Mouse (Mus musculus) megakaryocyte, adult 5-6 weeks (primary cell): ENCODE measurements around the gene Drosha. TPM values are rescaled to one million over a fixed set of nuclear protein-coding genes. Genes with fewer than 3 reads are reported as not detected.
"Not testable (repeated sequence)": the region's sequence is repeated elsewhere in the genome, so short reads cannot be mapped to it uniquely, and the experiment has no call there.

Experiments
- ATAC-seq: 2 replicates; pipeline ENCODE4 v1.8.0; 2016; ENCODE audit warnings: mild to moderate bottlenecking, inconsistent platforms; ENCODE audit not compliant: poor library complexity, severe bottlenecking
- total RNA-seq, 2 experiments: library from RNA; stranded (forward) in 1 of 2; stranded (reverse) in 1 of 2; fragments of 153-499, 151-499 nt in 1 of 2; fragments of 221-1000, 200-1000 nt in 1 of 2; gene quantifications; 2 replicates each; pipeline versions ENCODE4 v1.2.3 to v1.2.4; 2015 to 2017

The Drosha gene
- total RNA-seq, 2 experiments from 2014 or later, result 11.0 to 14.7 TPM

GRCm38 (mm10) chr15:12879937-12880336, 55.3 kb downstream of the Drosha start:
- ATAC-seq, result no peak

- no peak for ATAC-seq
These were observed 60.2 kb downstream of the Drosha start for GRCm38 (mm10) chr15:12884855-12885254.

DNA sequence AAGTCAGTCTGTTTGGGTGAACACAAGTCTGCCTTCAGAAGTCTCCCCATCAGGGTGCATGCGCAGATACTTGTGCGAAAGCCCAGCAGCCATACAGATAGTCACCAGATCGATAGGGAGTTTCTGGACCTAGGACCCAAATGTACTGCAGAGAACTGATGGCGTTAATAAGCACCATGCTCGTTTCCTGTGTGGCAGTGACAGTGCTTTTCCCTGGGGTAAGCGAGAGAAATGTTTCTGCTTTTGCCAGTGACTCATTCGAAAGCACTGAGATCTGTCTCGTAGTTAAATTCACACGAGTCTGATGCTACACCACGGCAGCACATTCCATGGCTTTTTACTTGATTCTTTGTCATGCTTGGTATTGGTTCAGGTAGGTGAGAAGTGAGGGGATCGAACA, 60.7 kb downstream of the Drosha start:
- ATAC-seq, result no peak

DNA sequence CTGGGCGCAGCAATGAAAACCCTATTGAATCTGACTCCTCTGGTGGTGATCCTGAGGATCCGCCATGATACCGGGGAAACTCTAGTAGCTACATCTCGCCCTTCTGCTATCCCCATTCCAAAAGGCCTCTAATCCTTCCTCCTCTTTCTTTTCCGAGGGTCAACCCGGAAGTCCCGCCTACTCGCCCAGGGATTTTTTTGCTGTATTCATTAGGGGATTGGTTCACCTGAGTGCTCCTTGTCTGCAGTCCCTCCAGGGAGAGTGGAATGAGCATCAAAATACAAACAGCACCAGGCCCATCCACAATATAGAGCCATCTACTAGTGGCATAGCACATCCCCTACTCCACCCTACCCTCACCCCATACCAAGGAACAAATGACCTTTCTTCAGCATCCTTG, 62.6 kb downstream of the Drosha start:
- ATAC-seq, result no peak

GRCm38 (mm10) chr15:12888312-12888711, 63.7 kb downstream of the Drosha start:
- no peak for ATAC-seq

GRCm38 (mm10) chr15:12889909-12890308, 65.3 kb downstream of the Drosha start:
- no peak for ATAC-seq

DNA sequence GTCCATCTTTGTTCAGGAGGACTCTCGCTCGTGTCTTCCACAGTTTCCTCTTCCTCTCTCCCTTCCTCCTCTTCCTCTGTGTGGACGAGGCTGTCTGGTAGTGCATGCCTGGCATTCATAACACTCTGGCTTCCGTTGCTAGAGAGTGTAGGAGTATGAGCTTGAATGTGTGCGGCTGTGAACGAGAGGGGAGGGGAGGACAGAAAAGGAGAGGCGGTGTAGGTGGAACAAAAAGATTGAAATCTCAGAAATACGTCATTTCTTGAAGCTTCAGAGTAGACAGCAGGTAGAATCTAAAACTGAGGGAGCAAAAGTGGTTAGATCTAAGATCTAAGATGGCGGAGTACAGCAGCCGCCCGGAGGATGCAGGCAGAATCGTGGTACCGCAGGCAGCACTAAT, 70.8 kb downstream of the Drosha start:
- ATAC-seq, result no peak

DNA sequence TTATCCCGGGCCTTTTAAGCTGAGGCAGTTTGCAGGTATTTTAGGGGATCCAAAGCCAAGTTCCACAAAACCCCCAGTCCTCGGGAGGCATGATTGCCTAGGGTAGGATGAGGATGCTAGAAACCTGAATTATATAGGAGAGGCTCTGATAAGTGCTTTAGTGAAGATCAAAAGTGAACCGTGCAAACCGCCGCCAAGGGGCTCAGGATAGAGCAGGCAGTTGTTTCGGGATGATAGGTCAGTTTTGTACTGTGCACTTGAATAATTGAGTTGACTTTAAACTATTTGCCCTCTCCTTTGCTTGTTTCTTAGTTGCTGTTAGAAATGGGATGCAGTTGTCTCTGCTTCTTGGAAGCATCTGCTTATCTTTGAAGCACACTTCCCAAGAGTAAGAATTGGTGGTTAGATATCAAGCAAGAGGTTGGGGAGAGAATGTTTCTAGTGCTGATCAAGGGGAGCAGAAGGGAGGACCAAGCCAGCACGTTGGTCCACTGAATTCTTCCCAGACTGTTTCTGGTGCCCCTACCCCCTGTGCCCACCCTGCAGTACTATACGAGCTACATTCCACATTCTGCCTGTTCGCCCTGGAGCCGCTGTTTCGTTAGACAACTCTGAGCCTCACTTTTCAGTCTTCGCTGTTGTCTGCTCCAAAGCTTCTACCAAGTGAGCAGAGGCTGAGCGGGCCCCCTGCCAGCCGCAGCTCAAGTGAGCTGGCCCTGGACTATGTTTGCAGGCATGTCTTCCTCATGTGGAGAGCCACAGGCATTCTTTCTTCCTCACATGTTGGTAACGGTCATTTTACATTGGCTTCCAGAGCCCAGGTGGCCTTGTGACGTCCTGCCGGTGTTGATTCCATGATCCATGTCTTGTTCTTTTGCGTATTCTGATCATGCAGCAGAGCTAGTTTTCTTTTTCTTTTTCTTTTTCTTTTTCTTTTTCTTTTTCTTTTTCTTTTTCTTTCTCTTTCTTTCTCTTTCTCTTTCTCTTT, 71.7 kb downstream of the Drosha start:
- no peak for ATAC-seq

- ATAC-seq, result no peak
These were observed 73.2 kb downstream of the Drosha start for GRCm38 (mm10) chr15:12897831-12898230.

DNA sequence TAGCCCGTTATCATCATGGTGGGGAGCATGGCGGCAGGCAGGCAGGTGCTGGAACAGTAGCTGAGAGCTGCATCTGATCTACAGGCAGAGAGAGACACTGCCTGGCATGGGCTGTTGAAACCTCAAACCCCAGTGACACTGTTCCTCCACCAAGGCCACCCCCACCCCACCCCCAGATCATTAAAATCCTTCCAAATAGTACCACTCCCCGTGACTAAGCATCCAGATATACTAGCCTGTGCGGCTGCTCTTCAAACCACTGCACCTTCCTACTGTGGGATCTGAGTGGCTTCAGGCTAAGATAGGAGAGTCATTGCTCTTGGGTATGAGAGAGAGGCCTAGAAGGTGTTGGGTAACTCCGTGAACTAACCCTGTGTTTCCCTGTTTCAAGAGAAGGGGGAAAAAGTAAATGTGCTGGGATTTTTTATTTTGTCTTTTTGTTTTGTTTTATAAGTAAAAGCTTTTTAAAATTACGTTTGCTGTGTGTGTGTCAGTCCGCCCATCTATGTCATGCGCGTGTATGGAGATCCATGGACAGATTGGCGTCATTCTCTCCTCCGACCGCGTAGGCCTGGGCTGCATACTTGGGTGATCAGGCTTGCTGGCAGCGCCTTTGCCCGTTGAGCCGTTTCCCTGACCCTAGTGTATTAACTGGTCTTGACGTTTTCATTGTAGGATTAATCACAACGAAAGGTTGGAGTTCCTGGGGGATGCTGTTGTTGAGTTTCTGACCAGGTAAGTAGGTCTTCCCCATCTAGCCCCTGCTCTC, 76.0 kb downstream of the Drosha start:
- ATAC-seq, result no peak

- ATAC-seq, result no peak
These were observed 76.6 kb downstream of the Drosha start for GRCm38 (mm10) chr15:12901197-12901570.

DNA sequence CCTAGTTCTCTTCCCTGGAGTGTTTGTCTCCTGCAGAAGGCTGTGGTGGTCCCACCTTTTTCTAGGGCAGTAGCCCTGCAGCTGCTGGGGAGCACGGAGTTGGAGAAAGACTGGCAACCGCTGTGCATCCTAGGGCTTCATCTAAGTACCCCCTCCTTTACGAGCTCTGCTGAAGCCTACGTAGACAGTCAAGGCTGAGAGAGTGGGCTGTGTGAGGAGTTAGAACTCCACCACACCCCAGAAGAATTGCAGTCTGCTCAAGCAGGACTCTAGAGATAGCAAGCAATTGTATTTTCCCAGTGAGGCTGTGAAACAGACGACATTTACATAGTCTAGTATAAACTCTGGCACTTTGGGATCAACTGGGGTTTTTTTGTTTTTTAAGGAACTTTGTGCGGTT, 79.8 kb downstream of the Drosha start:
- no peak for ATAC-seq

GRCm38 (mm10) chr15:12907962-12908719, 83.5 kb downstream of the Drosha start:
- ATAC-seq, result no peak

DNA sequence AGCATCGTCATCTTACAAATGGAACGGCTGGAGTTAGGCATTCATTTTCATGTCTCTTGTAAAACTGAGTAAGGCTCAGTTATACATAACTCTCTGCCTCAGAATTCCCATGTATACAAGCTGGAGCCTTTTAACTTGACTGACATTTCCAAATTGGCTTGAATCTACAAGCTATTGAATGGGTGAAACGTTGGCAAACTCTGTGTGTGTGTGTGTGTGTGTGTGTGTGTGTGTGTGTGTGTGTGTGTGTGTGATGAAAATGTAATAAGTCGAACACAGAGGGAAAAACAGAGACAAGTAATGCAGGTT, 84.1 kb downstream of the Drosha start:
- ATAC-seq, result no peak

DNA sequence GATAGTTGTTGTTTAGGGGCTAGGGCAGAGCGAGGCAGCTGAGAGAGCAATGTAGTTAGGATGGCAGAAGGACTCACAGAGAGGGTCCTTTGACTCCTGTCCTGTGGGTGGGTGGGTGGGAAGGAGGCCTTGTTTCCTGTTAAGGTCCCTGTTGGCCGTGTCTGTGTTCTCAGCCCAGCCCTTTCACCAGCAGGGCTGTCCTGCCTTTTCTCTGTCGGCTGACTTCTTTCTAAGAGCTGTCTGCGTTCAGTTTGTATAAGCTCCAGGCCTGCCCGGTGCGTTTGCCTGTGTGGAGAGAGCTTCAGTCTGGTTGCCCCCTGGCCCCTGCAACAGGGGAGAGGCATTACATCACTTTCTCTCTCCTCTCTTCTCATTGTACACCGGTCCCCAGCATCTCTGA, 84.6 kb downstream of the Drosha start:
- ATAC-seq, result no peak

DNA sequence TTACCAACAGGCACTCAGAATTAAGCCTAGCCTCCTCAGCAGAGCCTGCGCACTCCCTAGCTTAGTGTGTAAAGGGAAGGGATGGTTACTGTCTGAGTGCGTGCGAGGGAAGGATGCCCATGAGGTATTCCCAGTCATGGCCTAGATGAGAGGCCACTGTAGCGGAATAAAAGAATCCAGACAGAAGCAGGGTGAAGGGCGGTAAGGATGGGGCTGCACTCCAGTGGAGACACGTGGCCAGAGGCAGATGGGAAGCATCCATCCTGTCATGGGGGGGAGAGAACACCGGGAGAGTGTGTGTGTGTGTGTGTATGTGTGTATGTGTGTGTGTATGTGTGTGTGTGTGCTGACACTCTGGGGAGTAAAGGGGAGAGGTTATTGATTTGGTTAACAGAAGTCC, 86.5 kb downstream of the Drosha start:
- no peak for ATAC-seq

- no peak for ATAC-seq
These were observed 91.8 kb downstream of the Drosha start for GRCm38 (mm10) chr15:12916314-12916815.

- not testable (repeated sequence) for ATAC-seq
These were observed 94.8 kb downstream of the Drosha start for GRCm38 (mm10) chr15:12919326-12919966.

GRCm38 (mm10) chr15:12919967-12920870, 95.6 kb downstream of the Drosha start:
- no peak for ATAC-seq

DNA sequence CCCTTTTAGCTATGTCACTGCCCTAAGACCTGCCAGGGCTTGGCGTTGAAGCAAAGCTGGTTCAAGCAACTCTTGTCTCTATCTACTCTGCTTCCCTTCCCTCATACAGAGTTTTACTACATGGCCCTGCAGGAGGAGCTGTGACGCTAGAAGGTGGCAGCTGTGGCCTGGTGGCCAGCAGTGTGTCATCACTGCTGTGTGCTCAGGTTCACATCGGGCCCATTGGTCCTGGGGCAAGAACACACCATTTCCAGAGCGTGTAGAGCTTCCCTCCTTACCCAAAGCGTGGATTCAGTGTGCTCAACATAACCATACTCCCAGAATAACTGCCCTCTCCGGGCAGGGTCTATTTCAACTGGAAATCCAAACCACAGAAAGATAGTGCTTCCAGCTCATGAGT, 97.3 kb downstream of the Drosha start:
- no peak for ATAC-seq
